Mouse (Mus musculus) hindbrain, postnatal 0 days (tissue): Measurements from ENCODE around the gene Gm6367. TPM values are rescaled to one million over a fixed set of nuclear protein-coding genes. Genes with fewer than 3 reads are reported as not detected.
"Not testable (repeated sequence)": the region's sequence is repeated elsewhere in the genome, so short reads cannot be mapped to it uniquely, and the experiment has no call there.

Experiments used
- ATAC-seq: fragments of 200-750 bp; cut with Nextera tagmentation; 2 replicates; pipeline ENCODE4 v1.8.0; 2017; ENCODE audit warnings: mild to moderate bottlenecking, moderate TSS enrichment, moderate library complexity
- DNase-seq: peaks from one replicate; pipeline ENCODE4 v3.0.0-alpha.2; 2015; ENCODE audit warnings: low spot score
- H3K27ac ChIP-seq: fragments of 300-500 bp; sonication (generic); 2 replicates; pipeline ENCODE4 v1.5.1; 2014; ENCODE audit warnings: mild to moderate bottlenecking
- H3K27me3 ChIP-seq: fragments of 300-500 bp; sonication (generic); 2 replicates; pipeline ENCODE4 v1.6.1; 2014; ENCODE audit warnings: low read length, mixed read lengths; ENCODE audit not compliant: insufficient read depth
- H3K36me3 ChIP-seq: fragments of 300-500 bp; sonication (generic); 2 replicates; pipeline ENCODE4 v1.6.1; 2014; ENCODE audit warnings: low read length, mixed read lengths; ENCODE audit not compliant: insufficient read depth
- H3K4me1 ChIP-seq: fragments of 300-500 bp; sonication (generic); 2 replicates; pipeline ENCODE4 v1.6.1; 2014; ENCODE audit warnings: antibody characterized with exemption, low read length, mixed read lengths; ENCODE audit not compliant: insufficient read depth
- H3K4me2 ChIP-seq: fragments of 300-500 bp; sonication (generic); 2 replicates; pipeline ENCODE4 v1.6.1; 2014; ENCODE audit warnings: low read depth, mild to moderate bottlenecking, low read length, moderate library complexity, mixed read lengths
- H3K4me3 ChIP-seq: fragments of 300-500 bp; sonication (generic); 2 replicates; pipeline ENCODE4 v1.5.1; 2014; ENCODE audit warnings: low read length
- H3K9ac ChIP-seq: fragments of 300-500 bp; sonication (generic); replicated peaks from 2 replicates; pipeline ENCODE4 v1.6.1; 2014; ENCODE audit warnings: mild to moderate bottlenecking, low read length, moderate library complexity, mixed read lengths
- H3K9me3 ChIP-seq: fragments of 300-500 bp; sonication (generic); 2 replicates; pipeline ENCODE4 v1.6.1; 2016; ENCODE audit warnings: low read length, mixed read lengths
- WGBS: fragments of 180-500 bp; shearing (Covaris S2); extraction: QIAGEN DNeasy Blood & Tissue Kit; methylation state at CpG from one replicate; pipeline ENCODE4 v1.1.7; 2014; 5-methylcytosine and 5-hydroxymethylcytosine counted together
- polyA plus RNA-seq: library from polyadenylated mRNA; unstranded; fragments of >200 nt; fragmentation: Nextera tagmentation; extraction: Ambion mirVana; gene quantifications from 2 replicates; pipeline ENCODE4 v1.2.1, GENCODE M21; 2015
- total RNA-seq: library from RNA; depleted of rRNA; stranded (reverse); fragments of >200 nt; gene quantifications from 2 replicates; pipeline ENCODE4 v1.2.3, GENCODE M21; 2014; rRNA removed

Gm6367 gene
- total RNA-seq (not detected in 2 replicates), polyA plus RNA-seq (not detected in 2 replicates)

DNA sequence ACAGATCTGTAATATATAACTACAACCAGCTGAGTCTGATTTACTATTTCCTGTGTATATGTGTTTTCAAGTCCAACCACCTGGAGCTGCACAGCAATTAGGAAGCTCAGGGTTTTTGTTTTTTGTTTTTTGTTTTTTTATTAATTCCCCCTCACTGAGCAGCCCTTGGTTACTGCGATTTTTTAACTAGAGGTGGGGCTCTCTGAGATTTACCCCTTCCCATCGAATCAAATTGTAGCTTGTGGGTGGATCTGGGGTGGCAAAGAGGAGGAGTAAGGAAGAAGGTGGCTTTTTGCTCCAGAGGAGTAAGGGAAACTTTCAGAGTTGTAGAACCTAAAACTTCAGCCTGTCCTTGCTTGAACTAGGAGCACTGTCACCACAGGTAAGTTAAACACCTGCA lies at the start of gene Gm6367:
Gene Gm6367 (plus strand): TSS at position 301 of the 400 bp plus-strand sequence.
- ATAC-seq, H3K9me3 ChIP-seq, H3K36me3 ChIP-seq, DNase-seq, H3K4me2 ChIP-seq, H3K4me3 ChIP-seq, H3K27me3 ChIP-seq, H3K4me1 ChIP-seq, H3K27ac ChIP-seq, H3K9ac ChIP-seq: not testable (repeated sequence)
- WGBS = no CpG with 5 or more reads among the region's 2 CpGs

Other genes with a start within 250 kb of the Gm6367 start
- not detected in 2 replicates for gene Gm3183, start 123.2 kb upstream of the Gm6367 start, total RNA-seq
- not detected in 2 replicates for gene Gm3183, start 123.2 kb upstream of the Gm6367 start, polyA plus RNA-seq
- not detected in 2 replicates for gene Gm7942, start 118.3 kb downstream of the Gm6367 start, total RNA-seq
- not detected in 2 replicates for gene Gm7942, start 118.3 kb downstream of the Gm6367 start, polyA plus RNA-seq
- not detected in 2 replicates for gene Gm16513, start 194.0 kb downstream of the Gm6367 start, total RNA-seq
- not detected in 2 replicates for gene Gm16513, start 194.0 kb downstream of the Gm6367 start, polyA plus RNA-seq